20 mouse cellular contexts compared by ENCODE assay signal in the genomic region with DNA sequence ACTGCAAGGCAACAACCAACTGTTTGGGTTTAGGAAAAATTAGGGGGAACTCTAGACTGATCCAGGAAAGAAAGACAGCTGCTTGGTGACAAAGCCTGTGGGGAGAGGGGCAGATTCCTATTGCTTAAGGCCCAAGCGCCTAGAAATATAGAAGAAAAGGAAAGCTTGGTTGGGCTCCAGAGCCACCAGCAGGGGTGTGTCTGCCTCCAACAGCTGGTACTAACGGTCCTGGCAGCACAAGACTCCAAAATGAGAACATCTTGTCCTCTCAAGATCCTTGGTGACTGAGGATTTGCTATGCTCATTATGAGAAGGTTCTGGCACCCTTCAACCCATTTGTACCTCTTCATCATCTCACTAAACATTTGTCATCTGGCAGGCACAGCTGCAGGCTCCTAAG. TPM values are rescaled to one million over a fixed set of nuclear protein-coding genes. Genes with fewer than 3 reads are reported as not detected.
DNase-seq lines count a peak whose midpoint lies in the region; ATAC-seq and TF ChIP-seq lines count a peak whose summit lies in the region.
"Had no signal": no experiment of that assay in that cellular context is flagged by ENCODE, and none has a peak within 500 bp of the region (broad histone marks: within the 10 kb centered on the region; RNA-seq: fewer than 3 reads in every experiment).

No protein-coding gene starts in this region.

- no peak overlapping the region for H3K9ac ChIP-seq in heart, embryonic 13.5 days
- H3K9ac ChIP-seq in heart, embryonic 11.5 days (ENCODE audit: low read depth, low read length), result no peak overlapping the region
- no peak overlapping the region for H3K9ac ChIP-seq in lung, embryonic 15.5 days
- H3K9ac ChIP-seq in stomach, embryonic 15.5 days, result no peak overlapping the region
- H3K9ac ChIP-seq: forebrain, postnatal 0 days; hindbrain, embryonic 12.5 days; liver, embryonic 13.5 days had no signal

- H3K4me1 ChIP-seq in heart, embryonic 13.5 days, result peaks cover 56% of the 10 kb centered on the region
- no peaks in the 10 kb centered on the region for H3K4me1 ChIP-seq in heart, embryonic 11.5 days (ENCODE audit: control insufficient read depth, insufficient read depth, low read length)
- peaks cover 42% of the 10 kb centered on the region for H3K4me1 ChIP-seq in lung, embryonic 15.5 days
- peaks cover 15% of the 10 kb centered on the region for H3K4me1 ChIP-seq in stomach, embryonic 15.5 days
- H3K4me1 ChIP-seq in midbrain, embryonic 10.5 days, result peaks cover 17% of the 10 kb centered on the region
- H3K4me1 ChIP-seq: liver, embryonic 13.5 days had no signal

- no peak for ATAC-seq in heart, embryonic 13.5 days (ENCODE audit: extremely low read depth, insufficient number of reproducible peaks, low FRiP score, low TSS enrichment)
- ATAC-seq in heart, embryonic 11.5 days (replicated peaks; ENCODE audit: insufficient number of reproducible peaks, low FRiP score, low TSS enrichment), result no peak
- ATAC-seq in lung, embryonic 15.5 days (ENCODE audit: borderline replicate concordance, extremely low read depth, low FRiP score, low TSS enrichment), result peak; percentile 33; the same call in 1 of the 2 replicates
- ATAC-seq in stomach, embryonic 15.5 days (ENCODE audit: insufficient read depth, low FRiP score, low read depth), result no peak

- no peak overlapping the region for H3K4me2 ChIP-seq in heart, embryonic 13.5 days
- H3K4me2 ChIP-seq in heart, embryonic 11.5 days, result no peak overlapping the region
- no peak overlapping the region for H3K4me2 ChIP-seq in lung, embryonic 15.5 days
- no peak overlapping the region for H3K4me2 ChIP-seq in stomach, embryonic 15.5 days
- H3K4me2 ChIP-seq: hindbrain, embryonic 12.5 days; liver, embryonic 13.5 days had no signal

- no peaks in the 10 kb centered on the region for H3K36me3 ChIP-seq in heart, embryonic 13.5 days
- no peaks in the 10 kb centered on the region for H3K36me3 ChIP-seq in heart, embryonic 11.5 days (ENCODE audit: control insufficient read depth, insufficient read depth, low read length)
- H3K36me3 ChIP-seq in lung, embryonic 15.5 days, result no peaks in the 10 kb centered on the region
- no peaks in the 10 kb centered on the region for H3K36me3 ChIP-seq in stomach, embryonic 15.5 days
- no peaks in the 10 kb centered on the region for H3K36me3 ChIP-seq in midbrain, embryonic 10.5 days
- H3K36me3 ChIP-seq: hindbrain, embryonic 12.5 days; liver, embryonic 13.5 days had no signal

- no peaks in the 10 kb centered on the region for H3K27me3 ChIP-seq in heart, embryonic 13.5 days (replicated peaks)
- H3K27me3 ChIP-seq in heart, embryonic 11.5 days (ENCODE audit: control insufficient read depth, insufficient read depth, low read length), result no peaks in the 10 kb centered on the region
- H3K27me3 ChIP-seq in lung, embryonic 15.5 days, result no peaks in the 10 kb centered on the region
- H3K27me3 ChIP-seq in stomach, embryonic 15.5 days (replicated peaks), result no peaks in the 10 kb centered on the region
- peaks cover 3% of the 10 kb centered on the region; the same call in 1 of the 2 replicates for H3K27me3 ChIP-seq in midbrain, embryonic 10.5 days (ENCODE audit: low read depth, poor library complexity, severe bottlenecking)
- H3K27me3 ChIP-seq: hindbrain, embryonic 12.5 days; liver, embryonic 13.5 days had no signal

- DNase-seq in left cerebral cortex, postnatal 4 days, result peak; percentile 37
- DNase-seq in left cerebral cortex, adult 2 months (ENCODE audit: extremely low spot score in 1 of 2, low spot score in 2 of 2), result no peak
- DNase-seq in midbrain, embryonic 10.5 days (ENCODE audit: low spot score), result no peak
- DNase-seq in neural tube, embryonic 10.5 days (ENCODE audit: extremely low spot score, low spot score), result no peak
- DNase-seq: adrenal gland, postnatal 25 days; forebrain, postnatal 0 days; kidney, adult 18-20 months; liver, embryonic 13.5 days; right cerebral cortex, postnatal 14 days; thymus, postnatal 14 days had no signal

- WGBS in heart, embryonic 13.5 days, result 63% methylated on average over 2 of the region's 2 CpGs
- 72% methylated on average over 2 of the region's 2 CpGs for WGBS in heart, embryonic 11.5 days (ENCODE audit: insufficient replicate concordance)
- WGBS in lung, embryonic 15.5 days, result 46% methylated on average over 2 of the region's 2 CpGs
- WGBS in stomach, embryonic 15.5 days, result 47% methylated on average over 2 of the region's 2 CpGs
- WGBS in midbrain, embryonic 10.5 days, result 65% methylated on average over 2 of the region's 2 CpGs

- no peak for TF ChIP-seq CTCF in left cerebral cortex, adult 2 months (IDR thresholded peaks at IDR 0.05)

- H3K27ac ChIP-seq in heart, embryonic 13.5 days (replicated peaks), result peak overlapping the region; percentile 61; the same call in 1 of the 2 replicates
- no peak overlapping the region for H3K27ac ChIP-seq in heart, embryonic 11.5 days (ENCODE audit: low read depth, low read length)
- H3K27ac ChIP-seq in left cerebral cortex, adult 2 months, result no peak overlapping the region
- H3K27ac ChIP-seq in lung, embryonic 15.5 days, result peak overlapping the region; percentile 88
- H3K27ac ChIP-seq in stomach, embryonic 15.5 days, result peak overlapping the region; percentile 40
- H3K27ac ChIP-seq in midbrain, embryonic 10.5 days (replicated peaks), result no peak overlapping the region
- H3K27ac ChIP-seq: hindbrain, embryonic 12.5 days; liver, embryonic 13.5 days had no signal

- no peaks in the 10 kb centered on the region for H3K9me3 ChIP-seq in heart, embryonic 13.5 days
- H3K9me3 ChIP-seq in heart, embryonic 11.5 days (replicated peaks; ENCODE audit: control insufficient read depth, low read length), result no peaks in the 10 kb centered on the region
- H3K9me3 ChIP-seq in lung, embryonic 15.5 days, result no peaks in the 10 kb centered on the region
- H3K9me3 ChIP-seq in stomach, embryonic 15.5 days, result no peaks in the 10 kb centered on the region
- no peaks in the 10 kb centered on the region for H3K9me3 ChIP-seq in midbrain, embryonic 10.5 days (replicated peaks)
- H3K9me3 ChIP-seq: hindbrain, embryonic 12.5 days; liver, embryonic 13.5 days; megakaryocyte, embryonic 14.5 days had no signal

- no peak overlapping the region for H3K4me3 ChIP-seq in heart, embryonic 13.5 days
- H3K4me3 ChIP-seq in heart, embryonic 11.5 days (ENCODE audit: low read depth, low read length), result no peak overlapping the region
- no peak overlapping the region for H3K4me3 ChIP-seq in left cerebral cortex, adult 2 months
- H3K4me3 ChIP-seq in lung, embryonic 15.5 days, result no peak overlapping the region
- H3K4me3 ChIP-seq in stomach, embryonic 15.5 days (replicated peaks), result no peak overlapping the region
- H3K4me3 ChIP-seq in midbrain, embryonic 10.5 days, result no peak overlapping the region
- H3K4me3 ChIP-seq: hindbrain, embryonic 12.5 days; liver, embryonic 13.5 days; megakaryocyte, embryonic 14.5 days had no signal

- intact Hi-C loops in left cerebral cortex, postnatal 4 days (cut with DNase I), result no loop called here
- intact Hi-C loops in left cerebral cortex, adult 2 months (cut with DNase I), result no loop called here

RNA-seq across cellular contexts. Expression of a gene that starts 26.1 kb away (rescaled TPM):
- polyA plus RNA-seq in heart, embryonic 13.5 days (2015; fragmentation: Nextera tagmentation; extraction: Ambion mirVana), result 7.6 and 8.0 TPM in 2 replicates
- polyA plus RNA-seq in heart, embryonic 11.5 days (2014; fragmentation: Nextera tagmentation; extraction: Ambion mirVana), result 11.4 and 14.9 TPM in 2 replicates
- total RNA-seq in left cerebral cortex, postnatal 4 days (2021), result not detected
- not detected for total RNA-seq in left cerebral cortex, adult 2 months (2021)
- polyA plus RNA-seq in lung, embryonic 15.5 days (2015; fragmentation: Nextera tagmentation; extraction: Ambion mirVana), result 14.5 and 15.0 TPM in 2 replicates
- 6.3 and 7.5 TPM in 2 replicates for polyA plus RNA-seq in stomach, embryonic 15.5 days (2015; fragmentation: Nextera tagmentation; extraction: Ambion mirVana)
- polyA plus RNA-seq in midbrain, embryonic 10.5 days (2016; fragmentation: Nextera tagmentation; extraction: Ambion mirVana), result 1.6 and 3.2 TPM in 2 replicates
- total RNA-seq: adrenal gland, postnatal 25 days; common myeloid progenitor, adult 5-6 weeks; forebrain, postnatal 0 days; layer of hippocampus, adult 8-10 months; MEL had no signal
- polyA plus RNA-seq: forebrain, postnatal 0 days had no signal

RNA-seq across cellular contexts. Expression of a gene that starts 55.8 kb away (rescaled TPM):
- polyA plus RNA-seq in heart, embryonic 13.5 days (2015; fragmentation: Nextera tagmentation; extraction: Ambion mirVana), result 21.1 and 23.8 TPM in 2 replicates
- 21.3 and 26.0 TPM in 2 replicates for polyA plus RNA-seq in heart, embryonic 11.5 days (2014; fragmentation: Nextera tagmentation; extraction: Ambion mirVana)
- total RNA-seq in left cerebral cortex, postnatal 4 days (2021), result 1 to 10 TPM; 2.1 to 3.7 TPM
- total RNA-seq in left cerebral cortex, adult 2 months (2021), result 1 to 10 TPM; 4.1 to 4.4 TPM
- polyA plus RNA-seq in lung, embryonic 15.5 days (2015; fragmentation: Nextera tagmentation; extraction: Ambion mirVana), result 15.1 and 15.6 TPM in 2 replicates
- polyA plus RNA-seq in stomach, embryonic 15.5 days (2015; fragmentation: Nextera tagmentation; extraction: Ambion mirVana), result 9.9 TPM in 2 replicates
- polyA plus RNA-seq in midbrain, embryonic 10.5 days (2016; fragmentation: Nextera tagmentation; extraction: Ambion mirVana), result 6.3 and 6.5 TPM in 2 replicates

RNA-seq across cellular contexts. Expression of a gene that starts 59.4 kb away (rescaled TPM):
- polyA plus RNA-seq in heart, embryonic 13.5 days (2015; fragmentation: Nextera tagmentation; extraction: Ambion mirVana), result not detected in 2 replicates
- not detected in 2 replicates for polyA plus RNA-seq in heart, embryonic 11.5 days (2014; fragmentation: Nextera tagmentation; extraction: Ambion mirVana)
- total RNA-seq in left cerebral cortex, postnatal 4 days (2021), result not detected
- total RNA-seq in left cerebral cortex, adult 2 months (2021), result not detected
- polyA plus RNA-seq in lung, embryonic 15.5 days (2015; fragmentation: Nextera tagmentation; extraction: Ambion mirVana), result not detected in 2 replicates
- not detected in 2 replicates for polyA plus RNA-seq in stomach, embryonic 15.5 days (2015; fragmentation: Nextera tagmentation; extraction: Ambion mirVana)
- polyA plus RNA-seq in midbrain, embryonic 10.5 days (2016; fragmentation: Nextera tagmentation; extraction: Ambion mirVana), result not detected in 2 replicates
- total RNA-seq: adrenal gland, postnatal 25 days; common myeloid progenitor, adult 5-6 weeks; forebrain, postnatal 0 days; layer of hippocampus, adult 8-10 months; MEL had no signal
- polyA plus RNA-seq: forebrain, postnatal 0 days; gonadal fat pad, adult 2 months; hindbrain, embryonic 12.5 days; liver, embryonic 13.5 days had no signal

Comparison
In these comparisons a context has a peak if more than half of its experiments do, and no peak if none do; other contexts are left out.
1. H3K27ac ChIP-seq: peak in heart, embryonic 13.5 days (single experiment), lung, embryonic 15.5 days (single experiment) and stomach, embryonic 15.5 days (single experiment); none in heart, embryonic 11.5 days (single experiment), left cerebral cortex, adult 2 months (single experiment) and midbrain, embryonic 10.5 days (single experiment).